Mouse (Mus musculus) frontal cortex, postnatal 25 days (tissue): Measurements from ENCODE around the gene Klhl18.
A peak's percentile ranks its signal among the peaks of the same experiment; 100 is the strongest.

Source experiments
- DNase-seq, 2 experiments: peaks; one replicate each; pipeline ENCODE4 v3.0.0; 2022; ENCODE audit warnings: low spot score in 2 of 2

Klhl18 gene

GRCm38 (mm10) chr9:110476124-110477091 lies at the start of gene Klhl18, which contains the start of gene Kif9:
Klhl18 (minus strand) TSS chr9:110476694.
Kif9 (plus strand) TSS chr9:110476958.
- DNase-seq = peak; percentile 98 to 99

- no peak for DNase-seq
Measured at GRCm38 (mm10) chr9:110525737-110526136, 49.2 kb upstream of the Klhl18 start.

GRCm38 (mm10) chr9:110490913-110491312 lies 14.4 kb upstream of the Klhl18 start:
- DNase-seq = no peak

- DNase-seq = no peak
Measured at GRCm38 (mm10) chr9:110488841-110489240, 12.3 kb upstream of the Klhl18 start.

- DNase-seq = no peak
Measured at GRCm38 (mm10) chr9:110478639-110479038, 2.1 kb upstream of the Klhl18 start.

GRCm38 (mm10) chr9:110477951-110478350 lies 1.5 kb upstream of the Klhl18 start:
- DNase-seq = no peak

GRCm38 (mm10) chr9:110466179-110466578 lies 10.3 kb downstream of the Klhl18 start:
- no peak for DNase-seq

- no peak for DNase-seq
Measured at GRCm38 (mm10) chr9:110465336-110465735, 11.2 kb downstream of the Klhl18 start.

GRCm38 (mm10) chr9:110463983-110464591 lies 12.4 kb downstream of the Klhl18 start:
- no peak for DNase-seq

GRCm38 (mm10) chr9:110462321-110462720 lies 14.2 kb downstream of the Klhl18 start:
- DNase-seq = no peak

GRCm38 (mm10) chr9:110460884-110461815 lies 15.3 kb downstream of the Klhl18 start:
- DNase-seq = no peak

GRCm38 (mm10) chr9:110459145-110459727 lies 17.3 kb downstream of the Klhl18 start:
- DNase-seq = no peak

GRCm38 (mm10) chr9:110457926-110458325 lies 18.6 kb downstream of the Klhl18 start:
- DNase-seq = no peak

GRCm38 (mm10) chr9:110452523-110452922 lies 24.0 kb downstream of the Klhl18 start:
- DNase-seq = no peak

GRCm38 (mm10) chr9:110448857-110449617 lies 27.5 kb downstream of the Klhl18 start:
- peak; percentile 61 to 70 for DNase-seq

- DNase-seq = no peak
Measured at GRCm38 (mm10) chr9:110448356-110448755, 28.1 kb downstream of the Klhl18 start.

GRCm38 (mm10) chr9:110440559-110440958 lies 35.9 kb downstream of the Klhl18 start:
- DNase-seq = no peak

GRCm38 (mm10) chr9:110440049-110440448 lies 36.4 kb downstream of the Klhl18 start:
- DNase-seq = no peak

- DNase-seq = no peak
Measured at GRCm38 (mm10) chr9:110436041-110436440, 40.5 kb downstream of the Klhl18 start.

GRCm38 (mm10) chr9:110433045-110433444 lies 43.4 kb downstream of the Klhl18 start:
- DNase-seq = no peak

GRCm38 (mm10) chr9:110431241-110431640 lies 45.3 kb downstream of the Klhl18 start:
- no peak for DNase-seq
